Mouse (Mus musculus): ENCODE results near the gene Lsm14b.

Lsm14b gene

GRCm38 (mm10) chr2:180024401-180025098 is at the start of gene Lsm14b:
Gene Lsm14b (plus strand): TSS chr2:180024987.
- DNase-seq (ENCODE audit: low spot score): peak; percentile 98

- peak; percentile 55 for DNase-seq (ENCODE audit: low spot score)
Measured at GRCm38 (mm10) chr2:179975851-179976250, 48.9 kb upstream of the Lsm14b start.

DNA sequence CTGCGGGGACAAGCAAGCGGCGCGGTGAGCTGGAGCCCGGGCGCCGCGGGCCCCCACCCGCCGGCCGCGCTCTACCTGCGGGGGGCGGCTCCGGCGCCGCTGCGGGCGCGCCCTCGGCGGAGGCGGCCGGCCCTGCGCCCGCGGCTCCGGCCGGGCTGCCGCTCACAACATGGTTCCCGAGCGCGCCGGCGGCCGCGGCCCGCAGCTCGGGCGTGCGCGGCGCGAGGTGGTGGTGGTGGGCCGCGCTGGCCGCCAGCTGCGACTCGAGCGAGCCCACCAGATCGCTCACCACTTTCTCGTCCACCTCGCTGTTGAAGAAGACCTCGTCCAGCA is 48.5 kb upstream of the Lsm14b start:
- DNase-seq (ENCODE audit: low spot score): no peak

GRCm38 (mm10) chr2:179976628-179977343 is 48.0 kb upstream of the Lsm14b start, which contains the start of gene Taf4:
Gene Taf4 (minus strand): TSS chr2:179976646.
- DNase-seq (ENCODE audit: low spot score): peak; percentile 92

DNA sequence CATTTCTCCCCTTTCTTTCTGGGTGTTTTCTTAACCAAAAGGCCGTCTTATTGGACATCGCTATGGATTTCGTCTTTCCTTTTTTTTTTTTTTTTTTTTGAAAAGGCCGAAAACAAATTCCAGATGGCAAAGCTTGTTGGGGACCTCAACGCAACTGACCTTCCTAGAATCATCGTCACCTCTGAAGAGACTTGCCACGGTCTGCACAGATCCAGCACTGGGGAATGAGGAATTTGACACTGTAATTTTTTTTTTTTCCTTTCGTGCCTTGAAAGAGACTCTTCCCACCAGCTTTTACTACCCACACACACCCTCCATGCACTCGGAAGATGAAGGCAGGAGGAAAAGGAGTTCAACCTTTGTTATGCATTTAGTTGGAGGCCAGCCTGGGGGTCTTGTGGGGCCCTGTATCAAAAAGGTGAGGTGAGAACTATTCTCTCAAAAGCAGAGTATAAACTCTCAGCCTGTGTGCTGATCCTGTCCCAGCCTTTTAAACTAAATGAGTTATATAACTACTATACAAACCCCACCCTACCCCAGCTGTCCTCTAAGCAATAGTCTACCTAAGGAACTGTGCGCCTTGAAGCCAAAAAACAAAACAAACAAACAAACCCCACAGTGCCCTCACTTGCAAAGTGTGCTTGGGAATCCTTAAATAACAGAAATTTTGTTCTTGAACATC is 47.3 kb upstream of the Lsm14b start:
- DNase-seq (ENCODE audit: low spot score): no peak

DNA sequence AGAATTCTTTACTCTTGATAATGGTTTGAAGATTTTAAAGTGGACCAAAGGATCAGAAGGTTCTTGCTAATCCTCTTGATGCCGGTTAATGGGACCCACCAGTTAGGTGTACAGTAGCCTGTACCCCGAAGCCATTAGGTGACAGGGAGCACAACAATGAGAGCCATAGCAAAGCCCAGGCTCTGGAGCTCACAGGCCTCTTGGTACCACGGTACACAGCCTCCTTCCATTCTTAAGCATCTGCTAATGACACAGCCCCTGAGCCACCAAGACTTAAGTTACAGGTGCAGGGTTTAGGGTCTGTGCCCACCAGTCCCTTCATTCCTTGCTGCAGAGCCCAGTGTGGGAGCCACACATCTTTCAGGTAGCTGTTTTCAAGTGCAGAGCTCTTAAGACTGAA is 46.5 kb upstream of the Lsm14b start:
- DNase-seq (ENCODE audit: low spot score): no peak

GRCm38 (mm10) chr2:179979836-179980235 is 45.0 kb upstream of the Lsm14b start:
- no peak for DNase-seq (ENCODE audit: low spot score)

- no peak for DNase-seq (ENCODE audit: low spot score)
Measured at GRCm38 (mm10) chr2:179980616-179981015, 44.2 kb upstream of the Lsm14b start.

DNA sequence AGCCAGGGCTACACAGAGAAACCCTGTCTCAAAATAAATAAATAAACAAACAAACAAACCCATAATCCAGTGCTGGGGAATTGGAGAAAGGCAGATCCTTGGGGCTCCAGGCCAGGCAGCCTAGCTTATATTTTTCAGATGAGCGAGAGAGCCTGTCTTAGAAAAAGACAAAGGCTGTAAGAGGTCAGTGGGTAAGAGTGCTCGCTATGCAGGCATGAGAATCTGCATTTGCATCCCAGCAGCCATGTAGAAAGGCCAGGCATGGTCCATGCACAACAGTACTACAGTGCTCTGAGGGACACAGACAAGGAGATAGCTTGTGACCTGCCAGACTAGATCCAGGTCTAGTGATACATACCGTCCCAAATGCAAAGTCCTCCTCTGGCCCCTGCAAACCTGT is 42.1 kb upstream of the Lsm14b start:
- peak; percentile 23 for DNase-seq (ENCODE audit: low spot score)

- no peak for DNase-seq (ENCODE audit: low spot score)
Measured at GRCm38 (mm10) chr2:179984830-179985229, 40.0 kb upstream of the Lsm14b start.

DNA sequence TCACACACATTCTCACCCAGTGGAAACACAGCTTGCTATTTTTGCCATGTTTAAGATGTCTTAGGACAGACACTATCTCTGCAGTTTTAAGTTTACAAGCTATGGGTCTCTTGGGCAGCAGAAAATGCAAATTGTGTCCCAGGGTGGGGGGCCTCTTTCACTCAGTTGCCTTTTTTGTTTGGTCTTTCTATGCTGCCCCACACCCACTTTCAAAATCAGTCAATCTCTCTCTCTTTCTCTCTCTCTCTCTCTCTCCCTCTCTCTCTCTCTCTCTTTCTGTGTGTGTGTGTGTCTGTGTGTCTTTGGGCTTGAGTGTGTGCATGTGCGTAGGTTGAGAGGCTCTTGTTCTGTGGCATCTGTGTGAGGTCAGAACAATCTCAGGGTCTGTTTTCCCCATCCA is 39.1 kb upstream of the Lsm14b start:
- no peak for DNase-seq (ENCODE audit: low spot score)

GRCm38 (mm10) chr2:179986437-179987022 is 38.3 kb upstream of the Lsm14b start:
- DNase-seq (ENCODE audit: low spot score): no peak

DNA sequence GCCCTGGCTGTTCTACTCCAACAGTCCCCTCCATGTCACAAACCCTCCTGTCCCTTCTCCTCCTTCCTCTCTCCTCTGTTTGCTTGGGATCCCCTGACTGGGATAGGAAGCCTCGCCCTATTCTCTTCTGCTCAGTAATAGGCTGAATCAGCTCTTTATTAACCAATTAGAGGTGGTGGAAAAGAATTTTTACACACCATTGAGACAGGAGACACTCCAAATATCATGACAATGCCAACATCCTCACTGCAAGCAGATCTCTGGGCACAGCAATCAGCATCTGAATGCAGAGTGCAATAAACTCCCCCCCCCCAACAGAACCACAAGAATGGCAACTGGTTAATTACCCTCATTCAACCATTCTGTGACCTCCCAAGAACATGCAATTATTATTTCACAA is 35.7 kb upstream of the Lsm14b start:
- no peak for DNase-seq (ENCODE audit: low spot score)

DNA sequence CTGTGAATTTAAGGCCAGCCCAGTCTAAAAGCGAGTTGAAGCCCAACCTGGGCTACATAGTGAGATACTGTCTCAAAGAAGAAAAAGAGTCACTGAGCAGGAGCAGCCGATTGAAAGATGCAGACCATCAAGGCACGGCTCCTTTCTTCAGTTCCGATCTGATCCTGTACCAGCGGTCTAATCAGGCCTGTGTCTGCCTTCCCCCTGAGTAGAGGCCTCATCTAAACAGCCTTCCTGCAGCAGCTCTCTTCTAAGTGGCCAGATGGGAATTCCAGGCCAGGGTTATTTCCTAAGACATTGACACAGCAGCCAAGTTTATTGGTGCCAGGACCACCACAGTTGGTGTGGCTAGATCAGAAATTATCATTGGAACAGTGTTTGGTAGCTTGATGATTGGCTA is 31.7 kb upstream of the Lsm14b start:
- DNase-seq (ENCODE audit: low spot score): no peak

DNA sequence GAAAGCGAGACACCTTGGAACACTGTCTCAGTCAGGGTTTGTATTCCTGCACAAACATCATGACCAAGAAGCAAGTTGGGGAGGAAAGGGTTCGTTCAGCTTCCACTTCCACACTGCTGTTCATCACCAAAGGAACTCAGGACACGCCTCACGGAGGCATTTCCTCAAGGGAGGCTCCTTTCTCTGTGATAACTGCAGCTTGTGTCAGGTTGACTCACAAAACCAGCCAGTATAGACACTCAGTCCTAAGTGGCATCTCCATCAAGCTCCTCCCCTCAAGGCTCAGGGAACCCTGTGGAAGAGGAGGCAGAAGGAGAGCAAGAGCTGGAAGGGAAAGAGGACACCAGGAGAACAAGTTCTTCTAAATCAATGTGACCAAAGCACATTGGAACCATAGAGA is 26.4 kb upstream of the Lsm14b start:
- DNase-seq (ENCODE audit: low spot score): no peak

DNA sequence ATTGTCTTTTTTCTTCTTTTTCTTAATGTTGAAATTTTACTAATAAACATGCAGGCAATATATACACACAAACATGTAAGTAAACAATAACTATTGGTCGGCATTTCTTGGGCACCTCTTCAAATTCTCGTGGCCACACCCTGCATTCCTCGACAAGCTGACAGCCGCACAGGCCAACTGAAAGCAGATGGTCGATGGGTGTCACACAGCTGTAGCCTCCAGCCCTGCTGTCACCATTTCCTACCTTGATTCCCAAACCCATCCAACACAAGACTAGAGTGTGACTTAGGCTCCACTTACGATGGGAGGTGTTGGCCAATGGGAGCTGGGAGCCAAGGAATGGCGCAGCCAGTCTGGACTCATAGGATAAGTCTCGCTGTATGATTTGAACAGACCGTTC is 23.2 kb upstream of the Lsm14b start:
- DNase-seq (ENCODE audit: low spot score): no peak

GRCm38 (mm10) chr2:180005656-180006351 is 19.0 kb upstream of the Lsm14b start:
- no peak for DNase-seq (ENCODE audit: low spot score)

- no peak for DNase-seq (ENCODE audit: low spot score)
Measured at GRCm38 (mm10) chr2:180006352-180007017, 18.3 kb upstream of the Lsm14b start.

DNA sequence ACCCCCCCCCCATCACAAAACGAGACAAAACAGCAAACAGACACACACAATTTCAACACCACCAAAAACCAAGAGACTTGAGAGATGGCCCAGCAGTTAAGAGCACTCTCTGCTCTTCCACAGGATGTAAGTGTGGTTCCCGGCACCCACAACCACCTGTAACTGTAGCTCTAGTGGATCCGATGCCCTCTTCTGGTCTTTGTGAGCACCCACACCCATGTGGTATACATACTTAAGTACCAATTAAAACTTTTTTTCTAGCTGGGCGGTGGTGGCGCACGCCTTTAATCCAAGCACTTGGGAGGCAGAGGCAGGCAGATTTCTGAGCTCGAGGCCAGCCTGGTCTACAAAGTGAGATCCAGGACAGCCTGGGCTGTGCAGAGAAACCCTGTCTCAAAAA is 14.1 kb upstream of the Lsm14b start:
- DNase-seq (ENCODE audit: low spot score): peak; percentile 2

DNA sequence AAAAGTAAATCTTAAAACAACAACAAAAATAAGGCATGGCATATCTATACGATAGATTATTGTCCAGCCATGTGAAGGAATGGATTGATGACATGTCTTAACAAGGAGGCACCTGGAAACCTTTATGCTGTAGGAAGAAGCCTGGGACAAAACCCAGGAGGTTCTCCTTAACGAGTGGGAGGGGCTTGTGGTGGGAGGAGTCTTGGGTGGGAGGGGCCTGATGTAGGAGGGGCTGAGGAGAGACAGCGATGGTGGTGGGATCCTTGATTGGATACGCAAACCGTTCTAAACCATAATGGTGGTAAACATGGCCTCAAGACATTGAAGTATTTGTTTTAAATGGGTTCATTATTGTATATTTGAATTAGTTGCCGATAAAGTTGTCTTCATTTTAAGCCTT is 13.4 kb upstream of the Lsm14b start:
- DNase-seq (ENCODE audit: low spot score): peak; percentile 60

- DNase-seq (ENCODE audit: low spot score): peak; percentile 28
Measured at GRCm38 (mm10) chr2:180013686-180014085, 11.1 kb upstream of the Lsm14b start.

DNA sequence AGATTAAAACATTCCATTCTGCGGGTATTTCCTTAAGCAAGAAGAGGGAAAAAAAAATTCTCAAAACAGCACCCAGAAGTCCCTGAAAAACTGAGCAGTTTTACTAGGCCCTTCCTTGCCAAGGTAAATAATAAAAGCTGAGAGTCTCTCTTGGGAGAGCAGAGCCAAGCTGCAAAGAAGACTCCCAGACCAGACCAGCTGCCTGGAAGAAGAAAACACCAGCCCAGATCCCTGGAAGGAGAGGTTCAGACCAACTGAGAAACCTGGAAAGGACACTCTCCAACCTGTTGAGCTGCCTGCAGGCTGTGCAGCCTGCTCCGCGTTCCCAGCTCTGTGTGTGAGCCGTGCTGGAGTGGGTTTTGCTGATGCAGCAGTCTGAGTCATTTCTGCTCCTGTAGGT is 7.2 kb upstream of the Lsm14b start:
- peak; percentile 16 for DNase-seq (ENCODE audit: low spot score)
